Mouse (Mus musculus) forebrain, embryonic 11.5 days (tissue): ENCODE data around the gene Selenof. TPM values are rescaled to one million over a fixed set of nuclear protein-coding genes. Genes with fewer than 3 reads are reported as not detected.
"Not testable (repeated sequence)": the region's sequence is repeated elsewhere in the genome, so short reads cannot be mapped to it uniquely, and the experiment has no call there.

Experiments used
- ATAC-seq: fragments of 200-750 bp; cut with Nextera tagmentation; replicated peaks from 2 replicates; pipeline ENCODE4 v1.8.0; 2017; ENCODE audit warnings: moderate TSS enrichment; ENCODE audit not compliant: low FRiP score
- DNase-seq: peaks from one replicate; pipeline ENCODE4 v3.0.0-alpha.2; 2017; ENCODE audit warnings: low spot score
- H3K27ac ChIP-seq: fragments of 300-500 bp; sonication (generic); 2 replicates; pipeline ENCODE4 v1.5.1; 2014; ENCODE audit warnings: low read depth, low read length
- H3K27me3 ChIP-seq: fragments of 300-500 bp; sonication (generic); 2 replicates; pipeline ENCODE4 v1.6.1; 2014; ENCODE audit warnings: mild to moderate bottlenecking, low read length, mixed read lengths; ENCODE audit not compliant: control insufficient read depth, insufficient read depth
- H3K36me3 ChIP-seq: fragments of 300-500 bp; sonication (generic); 2 replicates; pipeline ENCODE4 v1.6.1; 2014; ENCODE audit warnings: mild to moderate bottlenecking, low read length, moderate library complexity, mixed read lengths; ENCODE audit not compliant: control insufficient read depth, insufficient read depth
- H3K4me1 ChIP-seq: fragments of 300-500 bp; sonication (generic); replicated peaks from 2 replicates; pipeline ENCODE4 v1.6.1; 2014; ENCODE audit warnings: low read length, mixed read lengths; ENCODE audit not compliant: control insufficient read depth, insufficient read depth
- H3K4me2 ChIP-seq: fragments of 300-500 bp; sonication (generic); 2 replicates; pipeline ENCODE4 v1.6.1; 2014; ENCODE audit warnings: low read depth, mild to moderate bottlenecking, low read length, moderate library complexity, mixed read lengths; ENCODE audit not compliant: severe bottlenecking
- H3K4me3 ChIP-seq: fragments of 300-500 bp; sonication (generic); 2 replicates; pipeline ENCODE4 v1.5.1; 2014; ENCODE audit warnings: low read depth, low read length
- H3K9ac ChIP-seq: fragments of 300-500 bp; sonication (generic); 2 replicates; pipeline ENCODE4 v1.6.1; 2014; ENCODE audit warnings: low read length
- H3K9me3 ChIP-seq: fragments of 300-500 bp; sonication (generic); 2 replicates; pipeline ENCODE4 v1.6.1; 2016; ENCODE audit warnings: low read length, mixed read lengths; ENCODE audit not compliant: control insufficient read depth
- WGBS: fragments of 180-500 bp; shearing (Covaris S2); extraction: QIAGEN DNeasy Blood & Tissue Kit; methylation state at CpG from one replicate; pipeline ENCODE4 v1.1.7; 2014; 5-methylcytosine and 5-hydroxymethylcytosine counted together
- polyA plus RNA-seq: library from polyadenylated mRNA; unstranded; fragments of >200 nt; fragmentation: Nextera tagmentation; extraction: Ambion mirVana; gene quantifications from 2 replicates; pipeline ENCODE4 v1.2.1, GENCODE M21; 2014

The Selenof gene
- polyA plus RNA-seq, 1 experiment from 2014 or later, result 409 TPM

- H3K9ac ChIP-seq, result no peak overlapping the region
- no peaks in the 10 kb centered on the region for H3K9me3 ChIP-seq
- no peak overlapping the region for H3K27ac ChIP-seq
- H3K4me1 ChIP-seq, result 0 out of 2 replicates have a peak, but pooled peaks cover 2% of the 10 kb centered on the region
- DNase-seq (no peak), ATAC-seq (no peak)
- no peak overlapping the region for H3K4me2 ChIP-seq
- WGBS, result 88% methylated on average over 7 of the region's 7 CpGs
- H3K27me3 ChIP-seq, result no peaks in the 10 kb centered on the region
- no peak overlapping the region for H3K4me3 ChIP-seq
- H3K36me3 ChIP-seq, result no peaks in the 10 kb centered on the region
Observed at GRCm38 (mm10) chr3:144602819-144603218, 32.7 kb downstream of the Selenof start.

DNA sequence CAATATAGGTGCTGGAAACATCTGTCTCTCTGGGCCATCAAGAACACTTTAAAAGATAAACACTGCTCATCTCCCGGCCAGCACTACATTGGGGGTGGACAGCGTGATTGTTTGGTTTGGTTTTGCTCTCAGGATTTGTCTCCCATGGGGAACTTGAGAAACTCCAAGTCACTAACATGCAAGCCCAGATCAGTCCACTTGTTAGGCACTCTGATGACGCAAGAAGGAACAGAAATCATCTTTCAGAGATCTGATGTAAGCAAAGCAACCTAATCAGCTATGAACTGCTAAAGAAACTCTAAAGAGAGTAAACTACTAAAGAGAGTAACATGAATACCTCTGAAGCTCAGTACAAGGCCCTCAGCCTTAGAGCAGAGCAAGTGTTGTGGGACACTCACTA lies 33.5 kb downstream of the Selenof start:
- Histone ChIP-seq H3K4me1 (0 out of 2 replicates have a peak, but pooled peaks cover 2% of the 10 kb centered on the region), H3K9ac (no peak overlapping the region), H3K27me3 (no peaks in the 10 kb centered on the region), H3K4me2 (no peak overlapping the region), H3K9me3 (no peaks in the 10 kb centered on the region), H3K36me3 (no peaks in the 10 kb centered on the region), H3K27ac (no peak overlapping the region), H3K4me3 (no peak overlapping the region)
- no peak for ATAC-seq
- DNase-seq, result no peak
- WGBS, result 89% methylated on average over 3 of the region's 3 CpGs

DNA sequence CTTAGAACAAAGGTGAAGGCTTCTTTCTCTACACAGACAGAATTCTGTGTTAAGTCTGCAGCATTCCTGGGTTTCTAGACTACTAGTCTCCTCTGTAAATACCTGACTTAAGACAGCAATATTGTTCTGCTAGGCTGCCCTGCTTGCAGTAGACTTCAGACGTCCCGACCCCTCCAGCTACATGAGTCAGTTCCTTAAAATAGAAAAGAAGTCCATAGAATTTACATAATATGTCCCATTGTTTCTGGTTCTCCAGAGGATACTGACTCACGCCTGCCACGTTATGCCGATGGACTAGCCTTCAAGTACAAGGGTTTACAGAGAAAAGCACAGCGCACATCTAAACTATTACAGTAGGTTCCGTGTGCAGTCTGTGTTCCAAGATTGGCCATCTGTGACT lies 34.1 kb downstream of the Selenof start:
- Histone ChIP-seq H3K4me1 (0 out of 2 replicates have a peak, but pooled peaks cover under 1% of the 10 kb centered on the region), H3K4me3 (no peak overlapping the region), H3K9me3 (no peaks in the 10 kb centered on the region), H3K27me3 (no peaks in the 10 kb centered on the region), H3K9ac (no peak overlapping the region), H3K27ac (no peak overlapping the region), H3K4me2 (no peak overlapping the region), H3K36me3 (no peaks in the 10 kb centered on the region)
- DNase-seq (no peak), ATAC-seq (no peak)
- 86% methylated on average over 7 of the region's 7 CpGs for WGBS

DNA sequence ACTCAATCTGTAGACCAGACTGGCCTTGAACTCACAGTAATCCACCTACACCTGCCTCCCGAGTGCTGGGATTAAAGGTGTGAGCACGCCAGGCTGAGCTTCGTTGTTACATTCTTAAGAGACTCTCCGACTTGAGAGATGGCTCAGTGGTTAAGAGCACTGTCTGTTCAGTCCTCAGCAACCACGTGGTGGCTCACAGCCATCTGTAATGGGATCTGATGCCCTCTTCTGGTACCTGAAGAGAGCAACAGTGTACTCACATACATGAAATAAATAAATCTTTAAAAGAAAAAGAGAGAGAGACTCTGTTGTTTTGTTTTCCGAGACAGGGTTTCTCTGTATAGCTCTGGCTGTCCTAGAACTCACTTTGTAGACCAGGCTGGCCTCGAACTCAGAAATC lies 35.7 kb downstream of the Selenof start:
- not testable (repeated sequence) for H3K4me1 ChIP-seq, H3K4me2 ChIP-seq, H3K27me3 ChIP-seq, H3K4me3 ChIP-seq, H3K27ac ChIP-seq, DNase-seq, H3K36me3 ChIP-seq, H3K9ac ChIP-seq, H3K9me3 ChIP-seq
- peak; percentile 37; the same call in 1 of the 2 replicates for ATAC-seq
- 67% methylated on average over 7 of the region's 7 CpGs for WGBS

DNA sequence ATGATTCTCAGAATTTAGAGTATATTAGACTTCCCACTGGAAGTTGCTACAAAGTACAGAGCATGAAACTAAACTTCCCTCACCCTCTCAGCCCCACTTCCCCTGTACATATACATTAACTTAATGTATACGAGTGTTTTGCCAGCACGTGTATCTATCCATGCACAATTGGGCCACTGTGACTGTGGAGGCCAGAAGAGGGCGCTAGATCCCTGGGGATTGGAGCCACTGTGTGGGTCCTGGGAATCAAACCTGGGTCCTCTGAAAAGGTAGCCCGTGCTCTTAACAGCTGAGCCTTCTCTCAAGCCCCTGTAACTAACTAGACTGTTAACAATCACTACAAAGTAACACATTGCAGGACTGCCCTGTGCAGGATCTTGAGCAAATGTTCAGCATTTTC lies 36.3 kb downstream of the Selenof start:
- Histone ChIP-seq H3K27me3 (no peaks in the 10 kb centered on the region), H3K27ac (no peak overlapping the region), H3K9me3 (no peaks in the 10 kb centered on the region), H3K9ac (no peak overlapping the region), H3K4me3 (no peak overlapping the region), H3K36me3 (no peaks in the 10 kb centered on the region), H3K4me1 (no peaks in the 10 kb centered on the region), H3K4me2 (no peak overlapping the region)
- 71% methylated on average over 4 of the region's 4 CpGs for WGBS
- DNase-seq (no peak), ATAC-seq (no peak)

DNA sequence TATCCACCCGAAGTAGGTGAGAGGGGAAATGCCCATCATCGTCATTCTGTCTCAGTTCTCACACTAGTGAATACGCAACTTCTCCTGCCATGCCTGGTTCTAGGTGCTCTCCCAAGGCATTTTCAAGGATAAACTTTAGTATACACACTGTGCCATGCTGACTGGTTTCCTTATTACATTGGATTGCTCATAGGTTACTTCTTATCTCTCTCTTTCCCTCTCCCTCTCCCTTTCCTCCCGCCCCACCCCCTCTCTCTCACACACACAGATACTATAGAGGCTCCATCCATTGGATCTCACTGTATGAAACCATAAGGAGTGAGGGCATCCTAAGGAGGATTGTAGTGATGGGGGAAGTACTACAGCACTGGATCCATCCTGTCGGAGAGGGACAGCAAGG lies 38.0 kb downstream of the Selenof start:
- H3K36me3 ChIP-seq, result no peaks in the 10 kb centered on the region
- no peak overlapping the region for H3K27ac ChIP-seq
- H3K27me3 ChIP-seq, result no peaks in the 10 kb centered on the region
- H3K4me3 ChIP-seq, result no peak overlapping the region
- 0 out of 2 replicates have a peak, but pooled peaks cover 2% of the 10 kb centered on the region for H3K4me1 ChIP-seq
- WGBS, result 94% methylated on average over 5 of the region's 5 CpGs
- no peak overlapping the region for H3K4me2 ChIP-seq
- H3K9ac ChIP-seq, result no peak overlapping the region
- DNase-seq (no peak), ATAC-seq (no peak)
- H3K9me3 ChIP-seq, result no peaks in the 10 kb centered on the region

DNA sequence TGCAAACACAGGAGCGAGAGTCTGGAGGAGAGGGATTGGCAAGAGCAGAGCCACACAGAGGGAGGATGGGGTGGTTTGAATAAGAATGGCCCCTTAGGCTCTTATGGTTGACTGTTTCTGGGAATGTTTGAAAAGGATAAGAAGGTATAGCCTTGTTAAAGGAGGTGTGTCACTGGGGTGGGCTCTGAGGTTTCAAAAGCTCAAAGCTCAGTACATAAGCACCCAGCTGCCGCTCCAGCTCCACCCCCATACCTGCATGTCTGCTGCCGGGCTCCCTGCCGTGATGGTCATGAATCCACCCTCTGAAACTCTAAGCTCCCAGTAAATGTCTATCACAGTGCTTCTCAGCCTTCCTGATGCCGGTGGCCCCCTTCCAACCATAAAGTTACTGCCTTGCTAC lies 40.7 kb downstream of the Selenof start:
- no peak overlapping the region for H3K9ac ChIP-seq
- no peak for ATAC-seq
- no peak overlapping the region for H3K27ac ChIP-seq
- WGBS, result 39% methylated on average over 5 of the region's 5 CpGs
- H3K27me3 ChIP-seq, result no peaks in the 10 kb centered on the region
- H3K4me1 ChIP-seq, result 0 out of 2 replicates have a peak, but pooled peaks cover 2% of the 10 kb centered on the region
- H3K4me3 ChIP-seq, result no peak overlapping the region
- H3K9me3 ChIP-seq, result no peaks in the 10 kb centered on the region
- DNase-seq, result no peak
- H3K4me2 ChIP-seq, result no peak overlapping the region
- H3K36me3 ChIP-seq, result no peaks in the 10 kb centered on the region

DNA sequence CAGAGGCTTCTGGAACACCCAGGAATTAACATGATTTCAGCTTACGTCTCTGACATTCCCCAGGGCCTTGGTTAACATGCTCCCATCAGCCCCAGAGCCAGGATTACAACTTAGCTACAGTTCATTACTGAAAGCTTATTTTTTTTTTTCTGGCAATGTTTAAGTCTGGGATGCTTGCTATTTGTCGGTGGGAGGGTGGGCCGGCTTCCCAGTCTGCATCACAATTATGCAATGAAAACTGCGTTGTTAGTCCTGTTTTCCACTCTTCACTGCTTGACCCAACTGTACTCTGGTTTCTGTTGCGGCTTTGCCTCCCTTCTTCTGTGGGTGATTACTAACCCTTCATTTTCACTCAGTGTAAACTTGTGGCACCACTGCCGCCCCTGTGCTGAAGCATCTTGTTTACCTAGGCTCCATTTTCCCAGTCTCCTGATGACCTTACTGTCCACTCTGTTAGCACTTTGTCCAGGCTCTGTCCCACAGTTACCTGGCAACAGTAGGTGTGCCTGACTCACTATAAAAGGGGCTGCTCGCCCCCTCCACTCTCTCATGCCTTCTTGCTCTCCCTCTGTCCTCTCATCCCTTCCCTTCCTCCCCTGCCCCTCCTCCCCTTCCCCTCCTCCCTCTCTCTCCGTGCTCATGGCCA lies 41.6 kb downstream of the Selenof start:
- Histone ChIP-seq H3K9ac (no peak overlapping the region), H3K4me1 (0 out of 2 replicates have a peak, but pooled peaks cover 2% of the 10 kb centered on the region), H3K4me2 (no peak overlapping the region), H3K36me3 (no peaks in the 10 kb centered on the region), H3K9me3 (no peaks in the 10 kb centered on the region), H3K4me3 (no peak overlapping the region), H3K27me3 (no peaks in the 10 kb centered on the region), H3K27ac (no peak overlapping the region)
- 66% methylated on average over 8 of the region's 8 CpGs for WGBS
- ATAC-seq (no peak), DNase-seq (no peak)

DNA sequence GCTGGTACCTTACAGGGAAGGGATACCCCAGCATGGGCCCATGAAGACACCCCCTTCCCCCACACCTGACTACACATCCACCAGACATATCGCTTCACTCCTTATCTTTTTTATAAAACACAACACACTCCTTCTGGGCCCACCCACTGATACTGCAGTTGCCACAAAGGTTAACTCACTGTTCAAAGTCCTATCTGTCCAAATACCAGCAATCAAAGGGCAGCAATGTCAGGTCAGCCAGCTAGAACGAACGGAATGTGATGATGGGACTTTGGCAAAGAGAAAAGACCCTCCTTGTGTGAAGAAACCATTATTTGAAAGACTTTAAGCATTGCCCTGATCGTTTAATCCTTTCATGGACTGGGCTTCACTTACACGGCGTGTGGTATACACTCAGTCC lies 42.3 kb downstream of the Selenof start:
- Histone ChIP-seq H3K9me3 (no peaks in the 10 kb centered on the region), H3K4me1 (0 out of 2 replicates have a peak, but pooled peaks cover 2% of the 10 kb centered on the region), H3K27me3 (no peaks in the 10 kb centered on the region), H3K27ac (no peak overlapping the region), H3K4me3 (no peak overlapping the region), H3K36me3 (no peaks in the 10 kb centered on the region), H3K4me2 (no peak overlapping the region), H3K9ac (no peak overlapping the region)
- no peak for ATAC-seq
- no peak for DNase-seq
- 74% methylated on average over 6 of the region's 6 CpGs for WGBS
